Mouse (Mus musculus): Measurements from ENCODE around the gene Szrd1. TPM values are rescaled to one million over a fixed set of nuclear protein-coding genes. Genes with fewer than 3 reads are reported as not detected.

The Szrd1 gene
- polyA plus RNA-seq, 1 experiment, result 29.9 TPM

DNA sequence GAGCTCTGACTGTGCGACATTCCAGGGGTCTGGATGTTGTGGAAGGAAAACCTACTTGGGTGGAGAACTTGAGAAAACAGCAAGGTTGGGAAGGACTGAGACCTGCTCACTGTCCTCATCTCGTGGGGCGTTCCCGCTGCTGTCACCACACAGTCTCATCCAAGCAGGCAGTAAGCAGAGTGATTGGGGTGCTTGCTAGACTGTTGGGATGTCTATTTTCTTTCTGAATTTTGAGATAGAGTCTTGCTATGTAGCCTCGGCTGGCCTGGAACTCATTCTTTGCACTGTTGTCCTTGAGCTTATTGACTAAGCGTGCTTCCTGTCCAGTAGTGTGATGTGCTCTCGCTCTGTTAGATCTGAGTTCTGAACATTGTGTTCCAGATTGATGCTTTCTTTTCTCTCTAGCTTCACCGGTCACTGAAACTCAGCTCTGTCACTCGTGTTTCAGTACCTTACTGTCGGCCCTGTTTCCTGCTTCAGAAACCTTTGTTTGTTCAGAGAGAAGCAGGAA lies 36.8 kb upstream of the Szrd1 start:
- 83% methylated on average over 10 of the region's 10 CpGs for WGBS

DNA sequence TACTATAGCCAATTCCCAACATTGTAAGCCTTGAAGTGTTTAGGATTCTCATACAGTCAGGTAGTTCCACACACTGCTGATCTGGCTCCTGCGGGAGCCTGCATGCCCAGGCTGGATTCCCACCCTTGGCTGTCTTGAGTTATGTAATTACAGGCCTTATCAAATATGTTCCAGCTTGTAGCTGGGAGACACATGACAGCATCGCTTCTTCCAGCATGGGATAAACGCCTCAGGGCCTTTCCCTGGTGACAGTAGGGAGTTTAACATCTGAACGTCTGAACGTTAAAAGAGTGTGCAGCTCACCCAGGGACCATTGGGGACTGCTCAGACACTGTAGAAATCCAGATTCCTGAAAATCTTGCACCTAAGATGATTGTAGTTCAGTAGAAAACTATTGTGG lies 36.2 kb upstream of the Szrd1 start:
- WGBS, result 57% methylated on average over 5 of the region's 5 CpGs
- no peak for TF ChIP-seq POLR2A (IDR thresholded peaks at IDR 0.05; ENCODE audit: borderline replicate concordance, insufficient read depth, low read length)
- no peak for TF ChIP-seq CTCF (IDR thresholded peaks at IDR 0.05; ENCODE audit: borderline replicate concordance, insufficient read depth, low read depth, low read length)
- Histone ChIP-seq H3K27ac (ENCODE audit: insufficient read depth, low read length) (no peak overlapping the region), H3K27me3 (ENCODE audit: control insufficient read depth, insufficient read depth, low read length) (no peaks in the 10 kb centered on the region), H3K4me3 (replicated peaks; ENCODE audit: insufficient read depth, low read depth, low read length) (no peak overlapping the region), H3K4me1 (ENCODE audit: control insufficient read depth, insufficient read depth, low read length) (no peaks in the 10 kb centered on the region)
- no peak for DNase-seq

More for the DNA sequence above, 36.8 kb upstream of the Szrd1 start:
- H3K27ac ChIP-seq (ENCODE audit: insufficient read depth, low read length), result no peak overlapping the region; the same call in 1 of the 2 replicates
- H3K4me3 ChIP-seq (replicated peaks; ENCODE audit: insufficient read depth, low read depth, low read length), result no peak overlapping the region
- no peak for DNase-seq
- no peaks in the 10 kb centered on the region for H3K27me3 ChIP-seq (ENCODE audit: control insufficient read depth, insufficient read depth, low read length)
- H3K4me1 ChIP-seq (ENCODE audit: control insufficient read depth, insufficient read depth, low read length), result no peaks in the 10 kb centered on the region
- TF ChIP-seq CTCF (IDR thresholded peaks at IDR 0.05; ENCODE audit: borderline replicate concordance, insufficient read depth, low read depth, low read length) (no peak), POLR2A (IDR thresholded peaks at IDR 0.05; ENCODE audit: borderline replicate concordance, insufficient read depth, low read length) (no peak)

DNA sequence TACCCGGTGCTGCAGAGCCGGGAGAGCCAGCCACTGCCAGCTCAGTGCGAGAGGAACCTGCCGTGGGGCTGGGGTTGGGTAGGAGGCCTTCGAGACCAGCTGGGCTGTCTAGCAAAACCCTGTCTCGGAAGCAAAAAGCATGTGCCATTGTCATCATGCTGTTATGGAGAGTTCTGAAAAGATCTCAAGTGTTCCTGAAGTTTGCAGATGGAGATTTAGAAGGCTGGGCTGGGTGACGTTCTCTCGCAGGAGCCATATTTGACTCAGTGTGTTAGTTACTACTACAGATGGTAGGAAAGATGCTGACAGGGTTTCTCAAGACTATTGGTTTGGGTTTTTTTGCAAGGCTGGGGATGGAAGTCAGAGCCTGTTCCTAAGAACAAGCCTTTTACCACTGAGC lies 32.5 kb upstream of the Szrd1 start:
- Histone ChIP-seq H3K27me3 (ENCODE audit: control insufficient read depth, insufficient read depth, low read length) (no peaks in the 10 kb centered on the region), H3K27ac (ENCODE audit: insufficient read depth, low read length) (no peak overlapping the region), H3K4me1 (ENCODE audit: control insufficient read depth, insufficient read depth, low read length) (no peaks in the 10 kb centered on the region), H3K4me3 (replicated peaks; ENCODE audit: insufficient read depth, low read depth, low read length) (no peak overlapping the region)
- TF ChIP-seq CTCF (IDR thresholded peaks at IDR 0.05; ENCODE audit: borderline replicate concordance, insufficient read depth, low read depth, low read length) (no peak), POLR2A (IDR thresholded peaks at IDR 0.05; ENCODE audit: borderline replicate concordance, insufficient read depth, low read length) (no peak)
- WGBS, result 86% methylated on average over 8 of the region's 8 CpGs
- no peak for DNase-seq

DNA sequence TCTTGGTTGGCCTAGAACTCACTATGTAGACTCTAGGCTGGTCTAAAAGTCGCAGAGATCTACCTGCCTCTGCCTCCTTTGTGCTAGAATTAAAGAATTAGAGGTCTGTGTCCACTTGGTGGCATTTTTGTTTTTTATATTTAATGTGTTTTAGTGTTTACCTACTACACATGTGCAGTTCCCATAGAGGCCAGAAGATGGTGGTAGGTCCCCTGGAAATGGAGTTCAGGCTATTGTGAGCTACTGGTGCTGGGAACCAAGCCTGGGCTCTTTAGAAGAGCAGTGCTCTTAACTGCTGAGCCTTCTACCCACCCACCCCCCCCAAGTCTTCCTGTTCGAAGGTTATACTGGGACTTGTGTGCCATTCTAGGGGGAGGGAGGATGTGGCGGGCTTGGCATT lies 27.6 kb upstream of the Szrd1 start:
- WGBS, result 94% methylated on average over 3 of the region's 3 CpGs
- no peak for DNase-seq
- Histone ChIP-seq H3K27ac (ENCODE audit: insufficient read depth, low read length) (no peak overlapping the region), H3K4me3 (replicated peaks; ENCODE audit: insufficient read depth, low read depth, low read length) (no peak overlapping the region), H3K4me1 (ENCODE audit: control insufficient read depth, insufficient read depth, low read length) (no peaks in the 10 kb centered on the region; the same call in none of the 2 replicates), H3K27me3 (ENCODE audit: control insufficient read depth, insufficient read depth, low read length) (no peaks in the 10 kb centered on the region)
- no peak for TF ChIP-seq POLR2A (IDR thresholded peaks at IDR 0.05; ENCODE audit: borderline replicate concordance, insufficient read depth, low read length)
- no peak for TF ChIP-seq CTCF (IDR thresholded peaks at IDR 0.05; ENCODE audit: borderline replicate concordance, insufficient read depth, low read depth, low read length)

DNA sequence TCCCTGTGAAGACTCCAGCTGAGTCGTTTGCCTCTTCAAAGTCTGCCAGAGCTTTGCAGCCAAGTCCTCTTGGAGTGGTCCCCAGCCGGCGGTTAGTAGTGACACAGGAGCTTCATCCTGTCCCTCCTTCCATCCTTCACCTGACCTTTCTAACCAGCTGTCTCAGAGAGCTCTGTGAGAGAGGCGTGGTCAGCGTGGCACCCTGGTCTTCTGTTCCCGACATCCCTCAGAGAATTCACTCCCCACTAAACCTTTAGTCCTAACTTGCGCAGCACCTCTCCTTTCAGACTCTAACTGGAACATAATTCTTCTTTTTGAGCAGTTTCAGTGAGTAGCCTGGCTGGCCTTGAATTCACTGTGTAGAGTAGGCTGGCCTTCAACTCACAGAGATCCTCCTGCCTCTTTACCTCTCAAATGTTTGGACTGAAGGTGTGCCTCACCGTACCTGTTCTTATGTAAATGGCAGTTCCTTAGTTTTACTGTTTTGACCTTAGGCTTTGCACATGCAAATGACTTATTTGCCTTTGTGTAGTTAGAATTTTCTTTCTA lies 26.2 kb upstream of the Szrd1 start:
- Histone ChIP-seq H3K4me1 (ENCODE audit: control insufficient read depth, insufficient read depth, low read length) (no peaks in the 10 kb centered on the region; the same call in none of the 2 replicates), H3K27ac (ENCODE audit: insufficient read depth, low read length) (no peak overlapping the region), H3K27me3 (ENCODE audit: control insufficient read depth, insufficient read depth, low read length) (no peaks in the 10 kb centered on the region), H3K4me3 (replicated peaks; ENCODE audit: insufficient read depth, low read depth, low read length) (no peak overlapping the region)
- no peak for DNase-seq
- TF ChIP-seq CTCF (IDR thresholded peaks at IDR 0.05; ENCODE audit: borderline replicate concordance, insufficient read depth, low read depth, low read length) (no peak), POLR2A (IDR thresholded peaks at IDR 0.05; ENCODE audit: borderline replicate concordance, insufficient read depth, low read length) (no peak)
- WGBS, result 42% methylated on average over 8 of the region's 8 CpGs

DNA sequence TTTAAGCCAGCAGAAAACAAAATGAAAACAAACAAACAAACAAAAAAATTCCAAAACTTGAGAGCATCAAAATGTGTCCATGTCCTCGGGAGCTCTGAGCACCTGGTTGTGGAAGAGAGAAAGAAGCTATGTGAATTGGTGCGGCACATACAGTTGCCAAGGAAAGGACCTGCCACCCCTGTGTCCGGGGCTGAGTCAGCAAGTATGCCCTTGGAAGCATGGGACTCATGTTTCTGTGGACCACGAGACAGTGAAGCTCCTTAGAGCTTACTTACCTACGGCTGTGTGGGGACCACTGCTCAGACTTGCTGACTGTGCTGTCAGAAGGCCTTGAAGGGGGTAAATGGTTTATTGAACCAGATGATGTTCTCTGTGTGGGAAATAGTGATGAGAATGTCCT lies 24.2 kb upstream of the Szrd1 start:
- Histone ChIP-seq H3K4me3 (replicated peaks; ENCODE audit: insufficient read depth, low read depth, low read length) (no peak overlapping the region), H3K27ac (ENCODE audit: insufficient read depth, low read length) (no peak overlapping the region), H3K27me3 (ENCODE audit: control insufficient read depth, insufficient read depth, low read length) (no peaks in the 10 kb centered on the region), H3K4me1 (ENCODE audit: control insufficient read depth, insufficient read depth, low read length) (no peaks in the 10 kb centered on the region; the same call in none of the 2 replicates)
- no peak for DNase-seq
- WGBS, result 86% methylated on average over 5 of the region's 5 CpGs
- no peak for TF ChIP-seq CTCF (IDR thresholded peaks at IDR 0.05; ENCODE audit: borderline replicate concordance, insufficient read depth, low read depth, low read length)
- TF ChIP-seq POLR2A (IDR thresholded peaks at IDR 0.05; ENCODE audit: borderline replicate concordance, insufficient read depth, low read length), result no peak

DNA sequence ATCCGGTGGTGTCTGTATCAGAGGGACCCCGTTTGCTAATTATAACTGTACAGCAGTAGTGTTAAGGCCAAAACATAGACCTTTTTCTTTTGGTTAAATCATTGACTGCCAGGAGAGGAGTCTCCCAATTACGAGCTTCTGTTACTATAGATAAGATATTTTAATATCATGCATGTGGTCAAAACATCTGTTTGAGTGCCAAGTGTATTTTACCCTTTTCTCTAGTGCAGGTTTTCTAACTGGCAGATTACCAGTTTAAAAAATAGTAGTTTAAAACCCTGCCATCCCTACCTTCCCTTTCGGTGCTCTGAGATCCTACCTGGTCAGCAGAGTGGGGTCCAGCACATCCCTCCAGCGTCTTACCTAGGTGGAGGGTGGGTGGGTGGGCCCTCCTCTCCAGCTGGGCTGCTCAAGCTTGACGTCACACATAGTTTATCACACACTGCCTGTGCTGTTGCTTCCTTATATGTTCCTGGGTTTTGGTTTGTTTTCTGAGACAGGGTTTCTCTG lies 22.2 kb upstream of the Szrd1 start:
- Histone ChIP-seq H3K27me3 (ENCODE audit: control insufficient read depth, insufficient read depth, low read length) (no peaks in the 10 kb centered on the region), H3K4me1 (ENCODE audit: control insufficient read depth, insufficient read depth, low read length) (peaks cover 7% of the 10 kb centered on the region), H3K4me3 (replicated peaks; ENCODE audit: insufficient read depth, low read depth, low read length) (no peak overlapping the region), H3K27ac (ENCODE audit: insufficient read depth, low read length) (no peak overlapping the region)
- no peak for DNase-seq
- TF ChIP-seq POLR2A (IDR thresholded peaks at IDR 0.05; ENCODE audit: borderline replicate concordance, insufficient read depth, low read length) (no peak), CTCF (IDR thresholded peaks at IDR 0.05; ENCODE audit: borderline replicate concordance, insufficient read depth, low read depth, low read length) (no peak)
- WGBS, result 91% methylated on average over 6 of the region's 6 CpGs

DNA sequence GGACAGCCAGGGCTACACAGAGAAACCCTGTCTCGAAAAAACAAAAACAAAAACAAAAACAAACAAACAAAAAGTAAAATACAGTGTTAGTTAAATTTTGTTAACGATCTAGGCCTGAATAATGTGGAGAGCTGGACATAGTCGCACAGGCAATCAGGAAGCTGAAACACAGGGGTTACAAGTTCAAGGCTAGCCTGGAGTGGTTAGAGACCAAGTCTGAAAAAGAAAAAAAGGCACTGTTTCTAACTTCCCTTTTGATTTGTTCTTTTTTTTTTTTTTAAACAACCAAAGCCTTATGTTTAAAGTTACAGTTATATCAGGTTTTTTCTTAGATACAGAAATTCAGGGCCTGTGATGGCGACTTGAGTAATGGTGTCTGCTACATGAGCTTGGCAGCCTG lies 20.6 kb upstream of the Szrd1 start:
- TF ChIP-seq CTCF (IDR thresholded peaks at IDR 0.05; ENCODE audit: borderline replicate concordance, insufficient read depth, low read depth, low read length) (no peak), POLR2A (IDR thresholded peaks at IDR 0.05; ENCODE audit: borderline replicate concordance, insufficient read depth, low read length) (no peak)
- Histone ChIP-seq H3K4me3 (replicated peaks; ENCODE audit: insufficient read depth, low read depth, low read length) (no peak overlapping the region), H3K27ac (ENCODE audit: insufficient read depth, low read length) (no peak overlapping the region), H3K4me1 (ENCODE audit: control insufficient read depth, insufficient read depth, low read length) (peaks cover 7% of the 10 kb centered on the region), H3K27me3 (ENCODE audit: control insufficient read depth, insufficient read depth, low read length) (no peaks in the 10 kb centered on the region)
- no peak for DNase-seq
- WGBS, result 94% methylated on average over 4 of the region's 4 CpGs

Data from cerebellum, adult 2 months (tissue).